Mouse (Mus musculus): Measurements from ENCODE around the gene Klk1b24.
"Not testable (repeated sequence)": the region's sequence is repeated elsewhere in the genome, so short reads cannot be mapped to it uniquely, and the experiment has no call there.

Klk1b24 gene

DNA sequence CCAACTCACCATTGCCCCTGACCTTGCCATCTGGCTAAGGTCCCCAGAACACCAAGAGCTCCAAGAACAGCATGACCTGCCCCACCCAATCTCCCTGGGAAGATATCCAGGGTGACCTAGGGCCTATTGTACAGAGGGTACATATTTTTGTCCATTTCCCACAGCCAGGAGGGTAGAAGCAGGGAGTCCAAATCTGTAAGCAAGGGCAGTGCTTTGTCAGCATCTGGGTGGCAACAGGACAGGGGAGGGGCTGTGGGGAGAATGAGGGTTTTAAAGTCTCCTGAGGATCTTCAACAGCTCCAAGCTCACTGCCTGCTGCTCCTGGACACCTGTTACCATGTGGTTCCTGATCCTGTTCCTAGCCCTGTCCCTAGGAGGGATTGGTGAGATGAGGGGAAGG lies at the start of gene Klk1b24:
Klk1b24 (plus strand) TSS at position 301 of the 400 bp plus-strand sequence.
- DNase-seq, result not testable (repeated sequence)

- no peak for DNase-seq
These were observed 8.6 kb upstream of the Klk1b24 start for GRCm38 (mm10) chr7:44179299-44180045.

- not testable (repeated sequence) for DNase-seq
These were observed 1.5 kb upstream of the Klk1b24 start for GRCm38 (mm10) chr7:44186516-44186915.

- not testable (repeated sequence) for DNase-seq
These were observed 5.4 kb downstream of the Klk1b24 start for GRCm38 (mm10) chr7:44193466-44193865.

DNA sequence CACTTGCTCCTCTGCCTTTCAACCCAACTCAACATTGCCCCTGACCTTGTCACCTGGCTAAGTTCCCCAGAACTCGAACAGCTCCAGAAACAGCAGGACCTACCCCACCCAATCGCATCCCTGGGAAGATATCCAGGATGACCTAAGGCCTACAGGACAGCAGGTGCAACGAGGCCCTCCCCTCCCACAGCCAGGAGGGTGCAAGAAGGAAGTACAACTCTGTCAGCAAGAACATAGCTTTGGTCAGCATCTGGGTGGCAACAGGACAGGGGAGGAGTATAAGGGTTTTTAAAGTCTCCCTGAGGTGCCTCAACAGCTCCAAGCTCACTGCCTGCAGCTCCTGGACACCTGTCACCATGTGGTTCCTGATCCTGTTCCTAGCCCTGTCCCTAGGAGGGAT lies 9.9 kb downstream of the Klk1b24 start, which contains the start of gene Klk1b3:
Klk1b3 (plus strand) TSS at position 301 of the 400 bp plus-strand sequence.
- no peak for DNase-seq

DNA sequence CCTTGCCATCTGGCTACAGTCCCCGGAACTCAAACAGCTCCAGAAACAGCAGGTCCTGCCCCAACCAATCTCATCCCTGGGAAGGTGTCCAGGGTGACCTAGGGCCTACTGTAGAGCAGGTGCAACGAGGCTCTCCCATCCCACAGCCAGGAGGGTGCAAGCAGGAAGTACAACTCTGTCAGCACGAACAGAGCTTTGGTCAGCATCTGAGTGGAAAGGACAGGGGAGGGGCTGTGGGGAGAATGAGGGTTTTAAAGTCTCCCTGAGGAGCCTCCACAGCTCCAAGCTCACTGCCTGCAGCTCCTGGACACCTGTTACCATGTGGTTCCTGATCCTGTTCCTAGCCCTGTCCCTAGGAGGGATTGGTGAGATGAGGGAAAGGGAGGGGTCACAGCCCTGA lies 19.1 kb downstream of the Klk1b24 start, which contains the start of gene Klk1b4:
Klk1b4 (plus strand) TSS at position 301 of the 400 bp plus-strand sequence.
- DNase-seq, result not testable (repeated sequence)

- no peak for DNase-seq
These were observed 20.3 kb downstream of the Klk1b24 start for GRCm38 (mm10) chr7:44208307-44208706.

DNA sequence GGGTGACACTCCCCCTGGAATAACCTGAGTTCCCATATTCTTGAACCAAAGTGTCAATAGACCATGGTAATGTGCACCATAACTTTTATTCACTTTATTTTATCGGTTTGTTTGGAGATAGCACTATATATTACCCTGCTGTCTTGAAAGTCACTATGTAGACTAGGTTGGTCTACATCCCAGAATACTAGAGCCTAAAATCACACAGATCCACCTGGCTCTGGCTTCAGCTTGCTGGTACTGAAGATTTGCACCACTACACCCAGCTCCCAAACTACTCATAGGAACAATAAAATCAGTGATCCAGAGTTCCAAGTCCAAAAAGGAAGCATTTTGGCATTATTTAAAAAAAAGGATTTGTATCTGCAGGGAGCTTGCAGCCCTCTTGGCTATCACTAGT lies 27.6 kb downstream of the Klk1b24 start, which contains the start of gene Klk1b5:
Klk1b5 (plus strand) TSS at position 301 of the 400 bp plus-strand sequence.
- no peak for DNase-seq

DNA sequence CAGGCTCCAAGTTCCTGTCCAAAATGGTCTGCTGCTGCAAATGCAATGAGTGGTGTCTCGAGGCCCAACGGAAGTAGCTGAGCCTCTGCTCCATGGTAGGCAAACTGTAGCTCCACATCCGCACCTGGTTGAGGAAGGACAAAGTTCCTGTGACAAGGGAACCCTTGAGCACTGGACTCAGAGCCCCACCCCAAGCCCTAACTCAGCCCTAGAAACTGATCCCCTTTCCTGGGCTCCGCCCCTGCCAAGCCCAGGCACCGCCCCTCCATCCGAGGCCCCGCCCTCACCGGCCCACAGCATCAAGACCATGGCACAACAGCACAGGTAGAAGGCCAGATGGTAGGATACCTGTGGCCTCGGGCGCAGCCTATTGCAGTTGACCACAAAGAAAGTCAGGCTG lies 33.6 kb downstream of the Klk1b24 start:
- not testable (repeated sequence) for DNase-seq

GRCm38 (mm10) chr7:44222335-44222734 lies 34.3 kb downstream of the Klk1b24 start:
- DNase-seq, result not testable (repeated sequence)

DNA sequence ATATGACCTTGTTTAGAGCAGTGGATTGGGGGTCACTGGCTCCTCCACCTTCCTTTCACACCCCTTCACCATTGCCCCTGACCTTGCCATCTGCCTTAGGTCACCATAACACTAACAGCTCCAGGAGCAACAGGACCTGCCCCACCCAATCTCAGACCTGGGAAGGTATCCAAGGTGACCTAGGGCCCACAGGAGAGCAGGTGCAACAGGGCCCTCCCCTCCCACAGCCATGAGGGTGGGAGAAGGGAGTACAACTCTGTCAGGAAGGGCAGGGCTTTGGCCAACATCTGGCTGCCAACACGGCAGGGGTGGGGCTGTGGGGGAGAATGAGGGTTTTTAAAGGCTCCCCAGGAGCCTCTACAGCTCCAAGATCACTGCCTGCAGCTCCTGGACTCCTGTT lies 37.0 kb downstream of the Klk1b24 start, which contains the start of gene Klk1:
Klk1 (plus strand) TSS at position 285 of the 400 bp plus-strand sequence.
- DNase-seq, result no peak

GRCm38 (mm10) chr7:44235909-44236308 lies 47.9 kb downstream of the Klk1b24 start, which contains the start of gene Gm36864:
Gm36864 (plus strand) TSS chr7:44236177.
- DNase-seq, result no peak

DNA sequence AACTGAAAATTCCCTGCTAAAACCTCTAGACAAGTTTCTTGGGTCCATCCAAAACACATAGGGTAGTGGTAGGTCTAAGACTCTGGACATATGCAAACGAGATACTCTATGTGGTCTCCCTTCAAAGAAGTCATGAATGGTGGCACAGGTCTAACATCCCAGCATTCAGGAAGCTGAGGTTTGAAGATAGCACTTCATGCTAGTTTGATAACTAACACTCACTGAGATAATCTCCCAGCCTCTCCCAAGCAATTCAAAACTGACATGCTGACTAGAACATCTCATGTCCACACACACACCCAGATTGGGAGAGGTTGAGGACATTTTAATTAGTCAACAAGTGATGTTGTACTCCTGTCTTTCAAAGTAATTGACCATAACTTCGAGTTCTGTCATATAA lies 51.9 kb downstream of the Klk1b24 start:
- DNase-seq, result no peak

GRCm38 (mm10) chr7:44240712-44241111 lies 52.7 kb downstream of the Klk1b24 start:
- DNase-seq, result no peak

DNA sequence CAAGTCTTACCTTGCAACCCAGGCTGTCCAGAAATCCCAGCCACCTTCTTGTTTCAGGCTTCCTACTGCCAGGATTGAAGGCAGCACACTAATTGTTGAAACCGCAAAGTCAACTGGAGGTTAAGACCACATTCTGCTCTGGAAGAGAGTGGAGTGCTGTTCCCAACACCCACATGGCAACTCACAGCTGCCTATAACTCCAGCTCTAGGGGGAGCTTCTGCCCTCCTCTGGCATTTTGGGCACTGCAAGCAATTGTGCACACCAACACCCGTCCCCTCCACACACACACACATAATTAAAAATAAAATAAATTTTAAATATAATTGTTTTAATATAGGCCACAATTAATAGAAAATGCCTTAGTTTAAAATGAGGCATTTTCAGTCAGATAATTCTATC lies 53.1 kb downstream of the Klk1b24 start:
- DNase-seq, result no peak
